Mouse (Mus musculus) cortical plate, adult 2 months (tissue): ENCODE results near the gene Sema6d.

ENCODE experiments used
- CTCF ChIP-seq: fragments of 200-500 bp; IDR thresholded peaks from 2 replicates; pipeline ENCODE4 v1.5.1; 2011; ENCODE audit warnings: mild to moderate bottlenecking, control low read depth, low read length; ENCODE audit not compliant: insufficient read depth; ENCODE audit errors: extremely low read depth
- POLR2A ChIP-seq: fragments of 200-500 bp; IDR thresholded peaks from 2 replicates; pipeline ENCODE4 v1.6.1; 2011; ENCODE audit warnings: mild to moderate bottlenecking, low read length, control low read depth; ENCODE audit not compliant: insufficient read depth; ENCODE audit errors: extremely low read depth

- TF ChIP-seq CTCF (no peak), POLR2A (no peak)
Measured at GRCm38 (mm10) chr2:124640500-124641193, 550.9 kb downstream of the Sema6d start.
